Mouse (Mus musculus) cerebellum, adult 11-12 months (tissue): ENCODE results near the gene Ptprm.
"Not testable (repeated sequence)": the region's sequence is repeated elsewhere in the genome, so short reads cannot be mapped to it uniquely, and the experiment has no call there.

Source experiments
- DNase-seq: peaks from one replicate; pipeline ENCODE4 v3.0.0; 2022

Ptprm gene

GRCm38 (mm10) chr17:66852496-66852895 lies 501.8 kb downstream of the Ptprm start:
- DNase-seq = no peak

DNA sequence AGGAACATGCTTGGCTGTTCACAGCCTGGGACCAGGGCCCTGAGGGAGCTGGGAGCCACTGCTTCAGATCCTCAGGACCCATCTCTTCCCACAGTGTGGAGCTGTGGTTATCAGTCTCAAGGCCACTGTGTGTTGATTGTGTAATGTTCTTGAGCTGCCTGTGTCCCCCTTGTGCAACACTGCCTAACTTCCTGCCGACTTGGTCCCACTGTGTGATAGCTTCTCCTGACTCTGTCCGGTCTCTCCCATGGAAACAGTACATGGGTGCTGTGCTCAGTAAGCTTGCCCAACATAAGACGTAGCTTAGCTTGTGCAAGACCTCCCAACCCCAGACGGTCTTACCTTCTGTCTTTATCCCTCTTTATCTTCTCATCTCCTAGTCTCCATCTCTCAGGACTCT lies 507.2 kb downstream of the Ptprm start:
- DNase-seq = not testable (repeated sequence)

GRCm38 (mm10) chr17:66822347-66822746 lies 531.9 kb downstream of the Ptprm start:
- no peak for DNase-seq

DNA sequence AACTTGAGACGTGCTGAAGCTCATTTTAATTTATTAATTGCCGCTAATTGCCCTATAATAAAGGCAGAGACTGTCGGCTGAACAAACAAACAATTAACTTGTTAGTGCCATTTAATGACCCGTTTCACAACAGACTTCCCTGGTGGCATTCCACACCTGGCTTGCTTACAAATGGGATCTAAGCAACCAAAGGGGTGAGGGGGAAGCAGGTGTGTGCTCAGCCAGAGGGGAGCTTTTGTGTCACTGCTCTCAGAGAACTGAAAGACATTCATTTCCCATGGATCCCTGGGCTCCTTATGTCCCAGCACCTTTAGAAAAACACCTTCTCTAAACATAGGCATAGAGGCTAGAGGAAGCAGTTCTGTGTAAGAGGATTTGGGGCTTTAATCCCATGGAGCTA lies 536.9 kb downstream of the Ptprm start:
- no peak for DNase-seq

DNA sequence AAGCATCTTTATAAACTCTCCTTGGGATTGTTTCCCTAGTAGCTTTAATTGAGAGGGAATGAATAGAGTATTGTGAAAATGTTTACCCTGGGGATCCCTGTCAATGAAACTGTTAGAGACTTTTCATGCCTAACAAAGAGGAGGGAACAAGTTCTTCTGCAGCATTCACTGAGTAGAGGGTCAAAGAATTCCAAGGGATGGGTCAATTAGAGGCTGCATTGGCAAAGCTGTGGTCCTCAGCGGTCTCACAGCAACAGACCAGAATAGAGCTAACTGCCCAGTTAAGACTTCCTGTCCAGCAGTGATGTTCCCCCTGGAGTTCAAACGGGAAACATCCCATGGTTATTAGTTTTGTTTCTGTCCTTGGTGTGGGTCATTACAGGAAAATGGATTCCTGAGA lies 538.3 kb downstream of the Ptprm start:
- DNase-seq = peak; percentile 6

- DNase-seq = no peak
These were observed 540.5 kb downstream of the Ptprm start for GRCm38 (mm10) chr17:66813786-66814185.

- DNase-seq = no peak
These were observed 540.9 kb downstream of the Ptprm start for GRCm38 (mm10) chr17:66813346-66813745.

- DNase-seq = no peak
These were observed 544.5 kb downstream of the Ptprm start for GRCm38 (mm10) chr17:66809786-66810185.

DNA sequence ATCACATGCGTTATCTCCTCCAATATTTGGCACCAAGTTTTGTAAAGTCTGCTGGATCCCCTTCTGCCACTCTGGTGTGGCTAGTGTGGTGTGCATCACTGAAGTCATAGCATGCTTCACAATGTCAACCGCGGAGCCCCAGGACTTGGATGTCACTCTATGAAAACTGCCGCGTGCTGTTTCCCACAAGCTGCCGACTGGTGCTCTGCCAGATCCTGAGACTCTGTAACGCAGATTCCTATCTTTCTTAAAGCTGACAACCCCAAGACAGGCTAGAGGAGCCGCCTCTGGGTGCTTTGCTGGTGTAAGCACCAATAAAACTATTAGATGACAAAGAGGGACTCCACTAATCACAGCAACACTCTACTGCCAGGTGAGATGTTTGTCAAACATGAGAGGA lies 546.1 kb downstream of the Ptprm start:
- no peak for DNase-seq

DNA sequence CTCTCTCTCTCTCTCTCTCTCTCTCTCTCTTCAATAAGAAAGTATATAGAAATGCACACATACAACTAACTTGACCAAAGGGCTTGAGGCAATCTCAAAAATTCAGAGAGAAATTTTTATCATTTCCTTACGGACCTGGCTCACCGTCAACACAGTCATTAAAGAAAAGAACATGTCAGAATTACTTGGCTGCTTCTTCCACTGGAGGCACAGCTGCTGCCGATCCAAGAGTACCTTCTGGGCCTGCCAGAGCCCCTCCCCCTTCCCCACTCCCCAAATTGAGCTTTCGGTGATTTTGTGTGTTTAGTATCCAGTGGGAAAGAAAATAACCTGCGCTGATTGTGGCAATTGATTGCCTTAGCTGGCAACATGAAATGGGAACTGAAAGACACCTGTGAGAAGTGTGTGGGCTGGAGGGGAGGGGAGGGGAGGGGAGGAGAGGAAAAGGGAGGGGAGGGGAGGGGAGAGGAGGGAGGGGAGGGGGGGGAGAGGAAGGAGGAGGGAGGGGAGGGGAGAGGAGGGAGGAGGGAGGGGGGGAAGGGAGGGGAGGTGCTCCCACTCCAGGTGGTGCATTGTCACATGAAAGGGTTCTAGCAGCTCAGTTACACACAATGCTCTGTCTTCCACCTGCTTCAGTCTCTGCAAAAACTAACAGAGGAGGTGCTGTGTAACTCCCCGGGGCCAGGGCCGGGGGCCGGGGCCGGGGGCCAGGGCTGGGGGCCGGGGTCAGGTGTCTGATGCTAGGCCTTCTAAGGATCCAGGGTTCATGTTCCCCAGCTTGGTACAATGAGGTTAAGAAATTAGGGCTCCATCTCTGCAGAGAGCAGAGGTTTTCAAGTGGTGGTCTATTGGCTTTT lies 552.2 kb downstream of the Ptprm start:
- DNase-seq = no peak

GRCm38 (mm10) chr17:66800231-66800630 lies 554.0 kb downstream of the Ptprm start:
- no peak for DNase-seq

DNA sequence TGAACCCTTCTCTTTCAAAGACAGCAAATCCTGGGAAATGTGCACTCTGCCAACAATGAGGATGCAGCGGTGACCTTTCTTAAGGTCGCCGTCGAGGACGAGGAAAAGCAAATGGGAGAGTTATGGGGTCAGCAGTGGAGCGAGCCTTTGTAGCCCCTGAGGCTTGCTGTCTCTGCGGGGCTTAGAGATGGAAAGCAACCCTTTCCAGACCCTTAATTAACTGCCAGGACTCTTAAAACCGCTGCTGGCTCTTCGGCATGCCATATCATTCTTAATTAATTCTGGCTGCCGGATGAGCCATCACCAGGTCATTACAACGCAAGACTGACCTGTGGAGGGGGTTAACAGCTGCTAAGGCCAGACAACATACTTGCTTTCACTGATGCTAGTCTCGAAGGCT lies 568.1 kb downstream of the Ptprm start:
- no peak for DNase-seq

DNA sequence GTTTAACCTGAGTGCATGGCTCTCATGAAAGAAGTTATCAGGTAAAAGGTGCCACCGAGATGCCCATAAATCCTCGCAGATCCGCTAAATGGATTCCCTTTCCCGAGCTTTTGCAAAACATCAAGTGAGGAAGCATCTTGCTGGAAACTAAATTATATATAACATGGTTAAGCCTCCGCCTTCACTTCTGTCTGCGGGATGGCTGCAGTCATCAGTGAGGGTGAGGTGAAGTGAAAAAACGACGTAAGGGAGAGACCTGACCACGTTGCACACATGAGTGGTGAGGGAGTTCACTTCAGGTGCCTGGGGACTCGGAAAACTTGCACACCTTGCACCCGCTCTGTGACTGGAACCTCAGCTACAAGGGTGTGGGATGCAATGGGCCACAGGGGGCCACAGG lies 568.7 kb downstream of the Ptprm start:
- DNase-seq = no peak

- no peak for DNase-seq
These were observed 570.7 kb downstream of the Ptprm start for GRCm38 (mm10) chr17:66783601-66784000.

DNA sequence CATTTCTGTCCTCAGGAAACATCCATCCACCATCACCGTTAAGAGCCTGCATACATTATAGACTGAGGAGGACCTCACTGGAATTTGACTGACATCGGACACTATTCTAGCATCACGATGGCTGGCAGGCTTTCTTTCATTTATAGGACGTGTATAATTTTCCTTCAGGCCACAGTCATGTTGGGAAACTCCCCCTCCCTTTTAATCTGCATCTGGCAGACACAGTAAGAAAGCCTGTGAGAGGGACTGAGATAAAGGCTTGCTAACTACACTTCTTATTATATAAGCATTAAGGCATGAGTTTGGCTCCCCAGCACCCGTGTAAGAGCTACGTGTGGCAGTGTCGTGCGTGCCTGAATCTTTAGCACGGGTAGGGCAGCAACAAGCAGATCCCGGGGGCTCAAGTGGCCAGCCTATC lies 571.2 kb downstream of the Ptprm start:
- DNase-seq = no peak

- no peak for DNase-seq
These were observed 572.3 kb downstream of the Ptprm start for GRCm38 (mm10) chr17:66781910-66782309.

DNA sequence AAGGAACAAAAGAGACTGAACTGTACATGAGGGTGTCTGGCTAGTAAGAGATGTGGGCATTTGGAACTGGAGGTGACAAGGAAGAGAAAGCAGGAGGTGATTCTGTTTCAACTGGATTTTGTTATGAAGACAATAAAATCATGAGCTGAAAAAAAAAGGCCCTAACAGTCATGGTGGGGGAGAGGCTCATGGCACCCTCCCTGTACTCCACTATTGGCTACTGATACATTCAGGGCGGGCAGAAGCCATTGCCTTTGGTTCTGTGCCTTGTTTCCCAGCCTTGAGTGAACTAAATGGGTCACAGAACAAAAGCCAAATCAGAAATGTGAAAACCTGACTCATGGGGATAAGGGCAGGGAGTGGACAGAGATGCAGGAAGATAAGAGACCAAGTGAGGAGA lies 575.2 kb downstream of the Ptprm start:
- DNase-seq = no peak

- no peak for DNase-seq
These were observed 584.6 kb downstream of the Ptprm start for GRCm38 (mm10) chr17:66769365-66770363.

GRCm38 (mm10) chr17:66768689-66769275 lies 585.5 kb downstream of the Ptprm start:
- no peak for DNase-seq

GRCm38 (mm10) chr17:66766166-66766565 lies 588.1 kb downstream of the Ptprm start:
- no peak for DNase-seq

DNA sequence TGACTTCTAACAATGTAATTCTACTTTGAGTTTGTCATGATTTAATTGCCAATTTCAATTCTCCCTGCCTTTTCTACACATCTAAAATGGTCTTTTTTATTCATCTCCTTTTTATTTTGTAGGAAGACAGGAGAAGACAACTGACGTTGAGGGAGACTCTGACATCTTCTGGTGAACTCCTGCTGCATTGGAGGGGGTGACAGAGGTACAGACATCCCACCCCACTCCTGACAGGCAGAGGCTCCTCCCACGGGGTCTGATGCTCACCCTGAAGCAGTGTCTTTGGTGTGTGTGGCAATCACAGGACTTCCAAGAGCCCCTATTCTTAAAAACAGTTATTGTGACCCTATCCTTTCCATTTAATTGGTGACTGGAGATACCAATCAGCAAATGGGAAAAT lies 589.8 kb downstream of the Ptprm start:
- no peak for DNase-seq

DNA sequence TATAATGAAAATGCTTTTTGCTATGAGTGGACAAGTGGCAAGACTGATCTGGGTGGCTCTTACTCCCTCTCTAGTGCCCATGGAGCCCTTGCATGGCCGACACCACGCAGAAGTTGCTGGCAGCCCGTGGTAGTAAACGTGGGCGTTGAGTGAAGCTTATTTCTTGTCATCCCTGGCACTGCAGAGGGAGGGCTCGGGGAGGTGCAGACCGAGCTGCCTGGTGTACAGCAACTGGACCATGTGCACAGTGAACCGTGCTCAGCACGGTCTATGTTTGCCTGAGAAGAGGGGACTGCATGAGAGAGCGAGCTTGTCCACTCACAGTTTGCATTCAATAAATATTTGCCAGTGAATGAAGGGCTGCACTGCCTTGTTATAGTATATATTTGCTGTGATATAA lies 591.5 kb downstream of the Ptprm start:
- no peak for DNase-seq
